Mouse (Mus musculus) forebrain, postnatal 0 days (tissue): ENCODE data around the gene Hectd4. TPM values are rescaled to one million over a fixed set of nuclear protein-coding genes. Genes with fewer than 3 reads are reported as not detected.

Source experiments
- ATAC-seq: fragments of 200-750 bp; cut with Nextera tagmentation; 2 replicates; pipeline ENCODE4 v1.8.0; 2017; ENCODE audit warnings: mild to moderate bottlenecking, moderate library complexity
- DNase-seq: peaks from one replicate; pipeline ENCODE4 v3.0.0-alpha.2; 2015
- H3K27ac ChIP-seq: fragments of 300-500 bp; sonication (generic); 2 replicates; pipeline ENCODE4 v1.5.1; 2014; ENCODE audit warnings: low read depth, mild to moderate bottlenecking, antibody characterized with exemption, low read length, moderate library complexity, mixed read lengths
- H3K27me3 ChIP-seq: fragments of 300-500 bp; sonication (generic); 2 replicates; pipeline ENCODE4 v1.6.1; 2014; ENCODE audit warnings: mild to moderate bottlenecking, low read length, mixed read lengths; ENCODE audit not compliant: insufficient read depth
- H3K36me3 ChIP-seq: fragments of 300-500 bp; sonication (generic); 2 replicates; pipeline ENCODE4 v1.6.1; 2014; ENCODE audit warnings: mild to moderate bottlenecking, moderate library complexity; ENCODE audit not compliant: insufficient read depth
- H3K4me1 ChIP-seq: fragments of 300-500 bp; sonication (generic); 2 replicates; pipeline ENCODE4 v1.6.1; 2014; ENCODE audit warnings: antibody characterized with exemption; ENCODE audit not compliant: insufficient read depth
- H3K4me2 ChIP-seq: fragments of 300-500 bp; sonication (generic); 2 replicates; pipeline ENCODE4 v1.6.1; 2014; ENCODE audit warnings: low read depth, mild to moderate bottlenecking, moderate library complexity
- H3K4me3 ChIP-seq: fragments of 300-500 bp; sonication (generic); 2 replicates; pipeline ENCODE4 v1.5.1; 2014; ENCODE audit warnings: low read depth, low read length, mixed read lengths
- H3K9ac ChIP-seq: fragments of 300-500 bp; sonication (generic); 2 replicates; pipeline ENCODE4 v1.6.1; 2014; ENCODE audit warnings: mild to moderate bottlenecking
- H3K9me3 ChIP-seq: fragments of 300-500 bp; sonication (generic); 2 replicates; pipeline ENCODE4 v1.6.1; 2016; ENCODE audit warnings: low read length
- CTCF ChIP-seq: sonication (generic); IDR thresholded peaks from 2 replicates; pipeline ENCODE4 v1.5.1; 2016; ENCODE audit warnings: antibody characterized with exemption, control low read depth, low read depth
- WGBS: fragments of 180-500 bp; shearing (Covaris S2); extraction: QIAGEN DNeasy Blood & Tissue Kit; methylation state at CpG from one replicate; pipeline ENCODE4 v1.1.7; 2014; 5-methylcytosine and 5-hydroxymethylcytosine counted together
- polyA plus RNA-seq: library from polyadenylated mRNA; unstranded; fragments of >200 nt; fragmentation: Nextera tagmentation; extraction: Ambion mirVana; gene quantifications from 2 replicates; pipeline ENCODE4 v1.2.1, GENCODE M21; 2015
- total RNA-seq: library from RNA; depleted of rRNA; stranded (reverse); fragments of >200 nt; gene quantifications from 2 replicates; pipeline ENCODE4 v1.2.3, GENCODE M21; 2014

Gene Hectd4
- total and polyA plus RNA-seq, 2 experiments from 2014 or later, result 14.0 to 107 TPM

DNA sequence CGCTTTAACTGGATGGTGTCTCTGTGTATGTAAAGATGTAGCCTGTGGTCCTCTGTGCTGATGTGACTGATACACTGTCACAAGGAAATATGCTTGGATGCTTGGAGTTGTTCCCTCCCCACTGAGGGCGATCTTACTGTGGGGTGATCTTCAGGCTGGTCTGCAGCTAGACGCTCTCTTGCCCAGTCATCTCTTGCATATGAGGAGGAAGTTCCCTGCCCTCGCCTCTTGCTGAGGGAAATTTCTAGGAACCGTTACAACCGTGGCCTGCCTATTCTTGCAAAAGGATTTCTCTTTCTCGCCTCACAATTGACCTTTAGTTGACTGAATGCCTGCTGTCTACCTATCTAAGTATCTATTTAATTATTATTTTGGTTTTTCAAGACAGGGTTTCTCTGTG, 35.0 kb downstream of the Hectd4 start:
- WGBS, result 87% methylated on average over 7 of the region's 7 CpGs
- DNase-seq (no peak), ATAC-seq (no peak)
- H3K9ac ChIP-seq, result no peak overlapping the region
- H3K27me3 ChIP-seq, result no peaks in the 10 kb centered on the region
- no peak overlapping the region for H3K27ac ChIP-seq
- peaks cover 26% of the 10 kb centered on the region for H3K36me3 ChIP-seq
- no peak overlapping the region for H3K4me3 ChIP-seq
- no peaks in the 10 kb centered on the region for H3K9me3 ChIP-seq
- no peak overlapping the region for H3K4me2 ChIP-seq
- no peaks in the 10 kb centered on the region for H3K4me1 ChIP-seq
- no peak for TF ChIP-seq CTCF

DNA sequence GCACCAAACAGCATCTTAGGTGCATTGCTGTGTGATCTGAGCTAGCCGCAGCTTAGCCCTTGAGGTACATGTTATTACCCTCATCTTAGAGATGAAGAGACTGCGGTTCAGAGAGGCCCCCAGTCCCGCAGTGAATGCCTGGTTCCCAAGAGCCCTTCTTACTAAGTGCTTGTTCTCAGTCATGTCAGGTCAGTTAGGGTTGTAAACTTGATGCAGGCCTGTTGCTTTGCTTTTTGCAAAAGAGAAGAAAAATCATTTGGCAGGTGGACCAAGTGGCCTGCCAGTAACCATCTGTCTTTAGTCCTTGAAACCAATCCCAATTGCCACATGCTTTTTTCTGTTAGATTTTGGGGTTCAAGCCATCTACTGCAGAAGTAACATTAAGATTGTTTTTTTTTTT, 41.8 kb downstream of the Hectd4 start:
- ATAC-seq, result no peak
- TF ChIP-seq CTCF, result no peak
- no peaks in the 10 kb centered on the region for H3K27me3 ChIP-seq

DNA sequence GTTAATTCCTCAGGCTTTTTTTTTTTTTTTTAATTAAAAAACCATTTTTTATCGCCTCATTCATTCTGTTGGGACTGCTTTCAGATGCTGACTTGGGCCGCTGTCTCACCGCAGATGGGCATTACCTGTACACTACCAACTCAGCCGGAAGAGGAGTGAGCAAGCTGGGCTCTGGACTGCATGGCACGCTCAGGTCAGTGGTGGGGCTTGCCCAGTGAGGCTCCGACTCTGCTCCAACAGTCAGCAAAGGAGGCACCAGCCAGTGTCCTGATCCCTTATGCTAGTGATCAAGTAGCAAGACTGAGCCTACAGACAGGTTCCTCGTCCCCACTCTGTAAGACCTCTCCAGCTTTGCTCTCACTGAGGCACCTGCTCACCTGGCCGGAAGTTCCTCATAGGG, 42.4 kb downstream of the Hectd4 start:
- Histone ChIP-seq H3K4me1 (no peaks in the 10 kb centered on the region), H3K9ac (no peak overlapping the region), H3K36me3 (peaks cover 38% of the 10 kb centered on the region), H3K4me3 (no peak overlapping the region), H3K4me2 (no peak overlapping the region), H3K27me3 (no peaks in the 10 kb centered on the region), H3K9me3 (no peaks in the 10 kb centered on the region), H3K27ac (no peak overlapping the region)
- DNase-seq, result no peak
- no peak for ATAC-seq
- WGBS, result 93% methylated on average over 8 of the region's 8 CpGs
- no peak for TF ChIP-seq CTCF

More for the DNA sequence above, 41.8 kb downstream of the Hectd4 start:
- no peak for DNase-seq
- WGBS, result 91% methylated on average over 3 of the region's 3 CpGs
- H3K4me3 ChIP-seq, result no peak overlapping the region
- H3K27ac ChIP-seq, result no peak overlapping the region
- H3K9ac ChIP-seq, result no peak overlapping the region
- peaks cover 37% of the 10 kb centered on the region for H3K36me3 ChIP-seq
- no peak overlapping the region for H3K4me2 ChIP-seq
- H3K4me1 ChIP-seq, result no peaks in the 10 kb centered on the region
- H3K9me3 ChIP-seq, result no peaks in the 10 kb centered on the region

GRCm38 (mm10) chr5:121264593-121264992, 44.6 kb downstream of the Hectd4 start:
- H3K9ac ChIP-seq, result no peak overlapping the region
- no peaks in the 10 kb centered on the region for H3K9me3 ChIP-seq
- no peaks in the 10 kb centered on the region for H3K27me3 ChIP-seq
- DNase-seq, result no peak
- no peak overlapping the region for H3K4me2 ChIP-seq
- no peak for ATAC-seq
- H3K36me3 ChIP-seq, result peaks cover 52% of the 10 kb centered on the region
- 97% methylated on average over 2 of the region's 2 CpGs for WGBS
- no peak for TF ChIP-seq CTCF
- no peak overlapping the region for H3K4me3 ChIP-seq
- no peaks in the 10 kb centered on the region for H3K4me1 ChIP-seq
- H3K27ac ChIP-seq, result no peak overlapping the region

- no peak overlapping the region for H3K27ac ChIP-seq
- H3K27me3 ChIP-seq, result no peaks in the 10 kb centered on the region
- DNase-seq (peak; percentile 74), ATAC-seq (peak; percentile 88)
- WGBS, result 80% methylated on average over 7 of the region's 7 CpGs
- H3K9me3 ChIP-seq, result no peaks in the 10 kb centered on the region
- H3K4me2 ChIP-seq, result no peak overlapping the region
- no peak overlapping the region for H3K9ac ChIP-seq
- TF ChIP-seq CTCF, result peak; percentile 81
- H3K4me3 ChIP-seq, result no peak overlapping the region
- no peaks in the 10 kb centered on the region for H3K4me1 ChIP-seq
- peaks cover 64% of the 10 kb centered on the region for H3K36me3 ChIP-seq
Measured at GRCm38 (mm10) chr5:121266741-121267382, 46.8 kb downstream of the Hectd4 start.

DNA sequence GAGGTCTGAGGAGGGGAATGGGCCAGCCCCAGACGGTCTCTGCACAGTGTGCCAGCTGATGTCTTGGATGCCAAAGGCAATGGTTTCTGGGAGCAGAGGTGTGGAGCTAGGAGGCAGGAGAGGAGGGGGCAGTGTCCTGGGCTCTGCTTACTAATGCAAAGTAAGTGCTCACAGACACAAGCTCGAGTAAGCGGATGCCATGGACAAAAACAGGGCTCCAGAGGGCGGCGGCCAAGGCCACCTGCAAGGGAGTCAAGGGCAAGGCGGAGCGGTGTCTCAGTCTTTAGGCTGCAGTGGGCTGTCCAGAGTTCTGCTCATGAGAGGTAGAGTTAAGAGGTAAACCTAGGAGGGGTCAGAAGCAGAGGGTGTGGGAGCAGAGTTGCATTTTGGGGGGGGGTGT, 51.0 kb downstream of the Hectd4 start:
- WGBS, result 82% methylated on average over 7 of the region's 7 CpGs
- DNase-seq (no peak), ATAC-seq (no peak)
- TF ChIP-seq CTCF, result no peak
- Histone ChIP-seq H3K36me3 (peaks cover 73% of the 10 kb centered on the region), H3K9me3 (no peaks in the 10 kb centered on the region), H3K27ac (no peak overlapping the region), H3K9ac (no peak overlapping the region), H3K4me3 (no peak overlapping the region), H3K4me2 (no peak overlapping the region), H3K27me3 (no peaks in the 10 kb centered on the region), H3K4me1 (no peaks in the 10 kb centered on the region)

- Histone ChIP-seq H3K4me2 (no peak overlapping the region), H3K4me1 (no peaks in the 10 kb centered on the region), H3K9me3 (no peaks in the 10 kb centered on the region), H3K9ac (no peak overlapping the region), H3K4me3 (no peak overlapping the region), H3K27me3 (no peaks in the 10 kb centered on the region), H3K36me3 (peaks cover 68% of the 10 kb centered on the region), H3K27ac (no peak overlapping the region)
- WGBS, result 86% methylated on average over 1 of the region's 1 CpGs
- no peak for ATAC-seq
- no peak for TF ChIP-seq CTCF
- DNase-seq, result no peak
Measured at GRCm38 (mm10) chr5:121276808-121277207, 56.8 kb downstream of the Hectd4 start.
